Mouse (Mus musculus) kidney, postnatal 25 days (tissue): ENCODE measurements at regions not wholly inside any gene's neighbourhood (a gene's known extent, or its start where the extent isn't known, plus 50 kb on each side); places are given as distances from the start of the nearest gene placed in this dataset.
"Not testable (repeated sequence)": the region's sequence is repeated elsewhere in the genome, so short reads cannot be mapped to it uniquely, and the experiment has no call there.

ENCODE experiments used
- DNase-seq, 2 experiments: peaks; one replicate each; pipeline ENCODE4 v3.0.0; 2021; ENCODE audit warnings: mixed read lengths in 2 of 2

GRCm38 (mm10) chr2:75781781-75782211 is 50.2 kb upstream of the Agps start:
- DNase-seq: no peak

- DNase-seq: peak in 1 of 2 experiments; percentile 23
Measured at GRCm38 (mm10) chr2:75781078-75781477, 50.9 kb upstream of the Agps start.

GRCm38 (mm10) chr2:75778628-75779027 is 53.3 kb upstream of the Agps start:
- DNase-seq: not testable (repeated sequence)

GRCm38 (mm10) chr2:75777040-75777451 is 54.9 kb upstream of the Agps start:
- peak; percentile 38 to 75 for DNase-seq

GRCm38 (mm10) chr2:75776533-75776932 is 55.4 kb upstream of the Agps start:
- DNase-seq: no peak

- DNase-seq: no peak
Measured at GRCm38 (mm10) chr2:75775217-75775616, 56.8 kb upstream of the Agps start.

GRCm38 (mm10) chr2:75773431-75773830 is 58.5 kb upstream of the Agps start:
- DNase-seq: no peak

- DNase-seq: peak; percentile 75 to 90
Measured at GRCm38 (mm10) chr2:75772251-75772956, 59.6 kb upstream of the Agps start.

GRCm38 (mm10) chr2:75770633-75771032 is 61.3 kb upstream of the Agps start:
- DNase-seq: no peak

GRCm38 (mm10) chr2:75768559-75769304 is 63.2 kb upstream of the Agps start:
- no peak for DNase-seq

GRCm38 (mm10) chr2:75767871-75768558 is 63.6 kb upstream of the Nfe2l2 start:
- peak; percentile 62 to 76 for DNase-seq

- DNase-seq: no peak
Measured at GRCm38 (mm10) chr2:75765403-75765802, 61.0 kb upstream of the Nfe2l2 start.

- peak; percentile 40 to 73 for DNase-seq
Measured at GRCm38 (mm10) chr2:75763252-75763651, 58.8 kb upstream of the Nfe2l2 start.

GRCm38 (mm10) chr2:75762030-75762429 is 57.6 kb upstream of the Nfe2l2 start:
- DNase-seq: no peak

GRCm38 (mm10) chr2:75761626-75762025 is 57.2 kb upstream of the Nfe2l2 start:
- DNase-seq: no peak

- no peak for DNase-seq
Measured at GRCm38 (mm10) chr2:75759196-75759885, 54.9 kb upstream of the Nfe2l2 start.

- no peak for DNase-seq
Measured at GRCm38 (mm10) chr2:75758277-75758676, 53.8 kb upstream of the Nfe2l2 start.

- no peak for DNase-seq
Measured at GRCm38 (mm10) chr2:75756704-75757638, 52.5 kb upstream of the Nfe2l2 start.

- DNase-seq: no peak
Measured at GRCm38 (mm10) chr2:75754606-75755005, 50.2 kb upstream of the Nfe2l2 start.
